Mouse (Mus musculus) neural tube, embryonic 12.5 days (tissue): ENCODE measurements around the gene Slc8a2. TPM values are rescaled to one million over a fixed set of nuclear protein-coding genes. Genes with fewer than 3 reads are reported as not detected.
A peak's percentile ranks its signal among the peaks of the same experiment; 100 is the strongest.

Experiments
- ATAC-seq: fragments of 200-750 bp; cut with Nextera tagmentation; 2 replicates; pipeline ENCODE4 v1.8.0; 2017; ENCODE audit warnings: low read depth, mild to moderate bottlenecking, moderate TSS enrichment, moderate library complexity; ENCODE audit not compliant: low FRiP score
- H3K27ac ChIP-seq: fragments of 300-500 bp; sonication (generic); 2 replicates; pipeline ENCODE4 v1.5.1; 2016
- H3K27me3 ChIP-seq: fragments of 300-500 bp; sonication (generic); replicated peaks from 2 replicates; pipeline ENCODE4 v1.6.1; 2016; ENCODE audit warnings: mild to moderate bottlenecking
- H3K36me3 ChIP-seq: fragments of 300-500 bp; sonication (generic); 2 replicates; pipeline ENCODE4 v1.6.1; 2016; ENCODE audit warnings: mild to moderate bottlenecking
- H3K4me1 ChIP-seq: fragments of 300-500 bp; sonication (generic); 2 replicates; pipeline ENCODE4 v1.6.1; 2016
- H3K4me2 ChIP-seq: fragments of 300-500 bp; sonication (generic); replicated peaks from 2 replicates; pipeline ENCODE4 v1.6.1; 2016; ENCODE audit warnings: mild to moderate bottlenecking
- H3K4me3 ChIP-seq: fragments of 300-500 bp; sonication (generic); 2 replicates; pipeline ENCODE4 v1.5.1; 2016
- H3K9ac ChIP-seq: fragments of 300-500 bp; sonication (generic); 2 replicates; pipeline ENCODE4 v1.6.1; 2016; ENCODE audit warnings: mild to moderate bottlenecking
- H3K9me3 ChIP-seq: fragments of 300-500 bp; sonication (generic); 2 replicates; pipeline ENCODE4 v1.6.1; 2016; ENCODE audit warnings: mild to moderate bottlenecking
- WGBS: fragments of 180-500 bp; shearing (Covaris S2); methylation state at CpG from one replicate; pipeline ENCODE4 v1.1.7; 2016; 5-methylcytosine and 5-hydroxymethylcytosine counted together
- polyA plus RNA-seq: library from polyadenylated mRNA; unstranded; fragments of >200 nt; fragmentation: Nextera tagmentation; extraction: Ambion mirVana; gene quantifications from 2 replicates; pipeline ENCODE4 v1.2.1, GENCODE M21; 2016

Gene Slc8a2
- polyA plus RNA-seq, 1 experiment from 2014 or later: 1.2 TPM

DNA sequence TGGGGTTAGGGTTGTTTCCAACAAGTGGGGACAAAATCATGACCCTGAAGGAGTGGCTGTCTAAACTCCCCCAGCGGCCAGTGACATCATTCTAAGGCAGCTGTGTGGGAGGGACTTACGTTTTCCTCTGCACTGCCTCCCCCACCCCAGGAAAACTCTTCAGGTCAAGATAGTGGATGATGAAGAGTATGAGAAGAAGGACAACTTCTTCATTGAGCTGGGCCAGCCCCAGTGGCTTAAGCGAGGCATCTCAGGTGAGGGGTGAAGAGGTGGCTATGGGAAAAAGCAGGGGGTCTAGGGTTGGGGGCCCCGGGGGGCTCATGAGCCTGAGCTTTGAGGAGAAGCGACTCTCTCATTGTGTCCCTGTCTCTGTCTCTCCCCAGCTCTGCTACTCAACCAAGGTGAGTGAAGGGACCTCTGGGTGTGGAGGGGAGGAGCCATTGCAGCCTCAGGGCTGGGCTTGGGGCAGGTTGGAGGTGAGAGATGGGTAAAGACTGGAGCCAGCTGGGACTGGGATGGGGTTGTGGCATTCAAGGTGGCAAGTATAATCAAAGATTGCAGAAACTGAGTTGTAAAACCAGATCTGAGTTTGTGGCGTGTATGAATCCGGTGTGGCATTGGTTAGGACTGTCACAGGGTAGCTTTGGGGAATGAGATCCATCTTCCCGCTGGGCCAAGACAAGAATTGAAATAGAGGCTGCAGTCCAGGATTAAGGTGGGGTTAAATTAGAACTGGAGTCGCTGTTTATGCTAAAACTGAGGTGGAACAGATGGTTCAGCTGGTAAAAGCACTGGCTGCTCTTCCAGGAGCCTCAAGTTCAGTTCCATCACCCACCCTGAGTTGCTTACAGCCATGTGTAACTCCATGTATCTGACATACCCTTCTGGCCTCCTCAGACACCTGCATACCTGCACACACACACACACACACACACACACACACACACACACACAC, 20.8 kb downstream of the Slc8a2 start:
- H3K9me3 ChIP-seq: no peaks in the 10 kb centered on the region
- H3K4me2 ChIP-seq: no peak overlapping the region
- no peak overlapping the region for H3K27ac ChIP-seq
- ATAC-seq: no peak
- H3K4me1 ChIP-seq: peaks cover 14% of the 10 kb centered on the region; the same call in 1 of the 2 replicates
- H3K4me3 ChIP-seq: no peak overlapping the region
- H3K27me3 ChIP-seq: 0 out of 2 replicates have a peak, but pooled peaks cover 3% of the 10 kb centered on the region
- H3K36me3 ChIP-seq: peaks cover 31% of the 10 kb centered on the region
- no peak overlapping the region for H3K9ac ChIP-seq
- WGBS: 74% methylated on average over 9 of the region's 9 CpGs

DNA sequence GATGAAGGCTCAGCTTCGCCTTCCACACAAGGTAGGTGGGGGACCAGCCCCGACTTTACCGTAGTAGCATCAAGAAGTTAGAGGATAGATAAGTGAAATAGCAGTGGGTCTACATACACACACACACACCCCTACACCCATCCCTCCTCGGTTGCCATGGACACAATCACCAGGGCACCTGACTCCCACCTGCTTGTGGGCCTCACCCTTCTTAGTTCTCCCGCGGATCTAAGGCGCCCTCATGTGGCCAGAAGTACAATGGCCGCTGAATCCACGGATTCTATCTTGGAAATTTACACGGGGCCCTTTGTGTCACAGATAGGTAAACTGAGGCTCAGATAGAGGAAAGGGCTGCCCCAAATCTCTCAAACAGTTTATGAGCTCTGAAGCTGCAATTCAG, 23.9 kb downstream of the Slc8a2 start:
- WGBS: 18% methylated on average over 10 of the region's 10 CpGs
- Histone ChIP-seq H3K9ac (no peak overlapping the region), H3K4me2 (no peak overlapping the region), H3K4me3 (no peak overlapping the region), H3K27ac (no peak overlapping the region), H3K36me3 (peaks cover 33% of the 10 kb centered on the region), H3K9me3 (no peaks in the 10 kb centered on the region), H3K4me1 (peaks cover 3% of the 10 kb centered on the region; the same call in 1 of the 2 replicates), H3K27me3 (peaks cover 10% of the 10 kb centered on the region; the same call in 1 of the 2 replicates)
- ATAC-seq: peak; percentile 89

- no peak overlapping the region for H3K9ac ChIP-seq
- 82% methylated on average over 9 of the region's 9 CpGs for WGBS
- ATAC-seq: no peak
- peaks cover 18% of the 10 kb centered on the region; the same call in 1 of the 2 replicates for H3K27me3 ChIP-seq
- no peak overlapping the region for H3K4me3 ChIP-seq
- no peak overlapping the region for H3K27ac ChIP-seq
- no peak overlapping the region for H3K4me2 ChIP-seq
- peaks cover 8% of the 10 kb centered on the region; the same call in 1 of the 2 replicates for H3K4me1 ChIP-seq
- peaks cover 26% of the 10 kb centered on the region for H3K36me3 ChIP-seq
- H3K9me3 ChIP-seq: no peaks in the 10 kb centered on the region
Observed at GRCm38 (mm10) chr7:16155132-16155872, 25.7 kb downstream of the Slc8a2 start.

- no peak for ATAC-seq
- 82% methylated on average over 8 of the region's 8 CpGs for WGBS
- Histone ChIP-seq H3K36me3 (peaks cover 22% of the 10 kb centered on the region), H3K27ac (no peak overlapping the region), H3K4me3 (no peak overlapping the region), H3K9me3 (no peaks in the 10 kb centered on the region), H3K27me3 (peaks cover 18% of the 10 kb centered on the region; the same call in 1 of the 2 replicates), H3K4me2 (no peak overlapping the region), H3K9ac (no peak overlapping the region), H3K4me1 (peaks cover 8% of the 10 kb centered on the region; the same call in 1 of the 2 replicates)
Observed at GRCm38 (mm10) chr7:16156105-16156714, 26.6 kb downstream of the Slc8a2 start.

- no peaks in the 10 kb centered on the region for H3K9me3 ChIP-seq
- WGBS: 9% methylated on average over 39 of the region's 39 CpGs
- no peak overlapping the region for H3K9ac ChIP-seq
- no peak for ATAC-seq
- H3K27ac ChIP-seq: no peak overlapping the region
- peaks cover 22% of the 10 kb centered on the region for H3K36me3 ChIP-seq
- peaks cover 8% of the 10 kb centered on the region; the same call in 1 of the 2 replicates for H3K4me1 ChIP-seq
- H3K27me3 ChIP-seq: peaks cover 18% of the 10 kb centered on the region; the same call in 1 of the 2 replicates
- no peak overlapping the region for H3K4me3 ChIP-seq
- H3K4me2 ChIP-seq: peak overlapping the region; percentile 48
Observed at GRCm38 (mm10) chr7:16158735-16159134, 29.1 kb downstream of the Slc8a2 start.

- Histone ChIP-seq H3K9me3 (no peaks in the 10 kb centered on the region), H3K4me3 (no peak overlapping the region), H3K9ac (no peak overlapping the region), H3K36me3 (peaks cover 7% of the 10 kb centered on the region), H3K27me3 (peaks cover 18% of the 10 kb centered on the region; the same call in 1 of the 2 replicates), H3K27ac (no peak overlapping the region), H3K4me1 (peaks cover 8% of the 10 kb centered on the region; the same call in 1 of the 2 replicates), H3K4me2 (no peak overlapping the region)
- WGBS: 74% methylated on average over 3 of the region's 3 CpGs
- ATAC-seq: peak; percentile 23; the same call in 1 of the 2 replicates
Observed at GRCm38 (mm10) chr7:16160702-16161101, 31.1 kb downstream of the Slc8a2 start.

DNA sequence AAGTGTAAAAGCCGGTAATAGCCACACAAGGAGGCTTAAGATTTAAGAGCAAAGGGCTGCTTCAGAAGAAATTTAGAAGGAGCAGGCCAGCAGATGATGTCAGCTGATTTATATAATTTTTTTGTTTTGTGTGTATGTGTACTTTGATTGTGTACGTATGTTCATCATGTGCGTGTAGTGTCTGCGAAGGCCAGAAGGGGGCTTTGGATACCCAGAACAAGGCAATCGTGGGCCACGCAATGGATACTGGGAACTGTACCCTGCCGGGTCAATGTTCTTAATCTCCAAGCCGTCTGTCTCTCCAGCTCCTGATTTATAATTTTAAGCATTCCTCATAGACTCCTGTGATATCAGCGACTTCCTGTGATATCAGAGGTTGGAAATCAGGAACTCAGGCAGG, 31.7 kb downstream of the Slc8a2 start:
- Histone ChIP-seq H3K4me1 (peaks cover 8% of the 10 kb centered on the region; the same call in 1 of the 2 replicates), H3K27me3 (peaks cover 18% of the 10 kb centered on the region; the same call in 1 of the 2 replicates), H3K36me3 (peaks cover 7% of the 10 kb centered on the region), H3K4me2 (no peak overlapping the region), H3K4me3 (no peak overlapping the region), H3K9me3 (no peaks in the 10 kb centered on the region), H3K9ac (no peak overlapping the region), H3K27ac (no peak overlapping the region)
- ATAC-seq: no peak
- 91% methylated on average over 9 of the region's 9 CpGs for WGBS

- Histone ChIP-seq H3K36me3 (peaks cover 4% of the 10 kb centered on the region), H3K4me2 (no peak overlapping the region), H3K9me3 (no peaks in the 10 kb centered on the region), H3K9ac (no peak overlapping the region), H3K27ac (no peak overlapping the region), H3K4me3 (no peak overlapping the region), H3K4me1 (peaks cover 8% of the 10 kb centered on the region; the same call in 1 of the 2 replicates), H3K27me3 (peaks cover 18% of the 10 kb centered on the region; the same call in 1 of the 2 replicates)
- WGBS: 88% methylated on average over 7 of the region's 7 CpGs
- ATAC-seq: no peak
Observed at GRCm38 (mm10) chr7:16162036-16162435, 32.4 kb downstream of the Slc8a2 start.

DNA sequence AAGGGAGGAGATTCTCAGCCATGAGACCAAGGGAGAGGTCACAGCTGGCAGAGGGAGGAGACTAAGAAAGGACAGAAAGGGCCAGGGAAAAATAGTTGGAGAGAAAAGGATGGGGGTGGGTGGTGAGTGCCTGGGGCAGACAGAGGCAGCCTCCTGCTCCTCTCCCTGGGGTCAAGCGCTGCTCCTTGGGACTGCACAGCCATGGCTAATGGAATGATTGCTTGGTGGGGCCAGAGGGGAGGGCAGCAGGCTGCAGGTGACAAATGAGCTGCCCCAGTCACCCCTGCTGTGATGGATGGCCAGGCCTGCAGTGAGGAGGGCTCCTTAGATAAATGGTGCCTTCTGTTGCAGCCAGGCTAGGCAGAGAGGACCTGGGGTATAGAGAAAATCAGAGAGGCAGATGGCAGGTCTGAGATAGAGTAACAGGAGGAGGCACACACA, 42.5 kb downstream of the Slc8a2 start:
- H3K4me3 ChIP-seq: no peak overlapping the region
- 0% methylated on average over 1 of the region's 1 CpGs for WGBS
- no peaks in the 10 kb centered on the region for H3K27me3 ChIP-seq
- peaks cover 49% of the 10 kb centered on the region for H3K4me1 ChIP-seq
- H3K36me3 ChIP-seq: 0 out of 2 replicates have a peak, but pooled peaks cover under 1% of the 10 kb centered on the region
- peak; percentile 75 for ATAC-seq
- peaks cover 8% of the 10 kb centered on the region; the same call in 1 of the 2 replicates for H3K9me3 ChIP-seq
- no peak overlapping the region for H3K9ac ChIP-seq
- H3K4me2 ChIP-seq: peak overlapping the region; percentile 77
- peak overlapping the region; percentile 92 for H3K27ac ChIP-seq

DNA sequence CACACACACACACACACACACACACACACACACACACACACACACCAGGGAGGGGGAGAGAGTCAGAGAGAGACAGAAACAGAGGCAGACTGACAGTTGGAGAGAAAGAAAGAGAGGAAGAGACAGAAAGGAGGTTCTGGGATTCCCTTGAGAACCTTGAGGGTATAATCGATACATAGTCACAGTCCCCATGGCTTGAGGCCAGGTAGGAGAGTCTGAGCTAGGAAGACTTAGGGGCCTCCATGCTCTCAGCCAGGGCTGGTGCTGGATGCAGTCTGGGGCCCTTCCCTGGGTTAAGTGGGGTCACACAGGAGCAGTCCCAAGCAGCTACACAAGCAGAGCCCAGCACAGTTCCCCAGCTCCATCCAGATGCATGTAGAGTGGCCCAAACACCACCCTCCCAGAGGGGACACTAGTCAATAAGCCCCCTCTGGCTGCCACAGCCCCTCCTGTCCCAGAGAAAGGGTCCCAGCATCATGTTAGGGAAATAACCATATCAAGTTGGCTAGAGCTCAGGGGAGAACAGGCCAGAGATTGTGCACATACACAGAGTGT, 43.0 kb downstream of the Slc8a2 start:
- no peaks in the 10 kb centered on the region for H3K27me3 ChIP-seq
- peak overlapping the region; percentile 85; the same call in 1 of the 2 replicates for H3K9ac ChIP-seq
- 4% methylated on average over 1 of the region's 1 CpGs for WGBS
- peaks cover 6% of the 10 kb centered on the region for H3K36me3 ChIP-seq
- peak overlapping the region; percentile 92 for H3K27ac ChIP-seq
- H3K9me3 ChIP-seq: peaks cover 5% of the 10 kb centered on the region; the same call in 1 of the 2 replicates
- no peak overlapping the region for H3K4me3 ChIP-seq
- H3K4me1 ChIP-seq: peaks cover 53% of the 10 kb centered on the region
- peak overlapping the region; percentile 77 for H3K4me2 ChIP-seq
- peak; percentile 31 for ATAC-seq

DNA sequence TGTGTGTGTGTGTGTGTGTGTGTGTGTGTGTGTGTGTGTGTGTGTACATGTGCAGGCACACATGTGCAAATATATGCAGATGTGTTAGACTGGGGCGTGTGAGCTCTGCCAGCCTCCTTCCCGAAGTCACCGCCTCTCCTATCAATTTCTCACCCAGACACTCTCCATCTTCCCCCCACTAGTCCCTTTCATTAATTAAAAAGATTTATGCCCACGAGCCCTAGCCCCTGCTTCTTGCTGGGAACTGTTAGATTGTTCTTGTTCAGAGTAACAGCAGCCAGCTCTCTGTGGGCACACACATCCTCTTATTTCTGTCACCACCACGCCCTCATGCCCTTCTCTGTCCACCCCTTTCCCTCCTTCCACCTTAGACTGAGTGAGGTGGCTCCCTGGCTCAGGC, 43.5 kb downstream of the Slc8a2 start:
- H3K27me3 ChIP-seq: no peaks in the 10 kb centered on the region
- peak overlapping the region; percentile 92 for H3K27ac ChIP-seq
- H3K4me3 ChIP-seq: no peak overlapping the region
- H3K9me3 ChIP-seq: no peaks in the 10 kb centered on the region
- H3K36me3 ChIP-seq: peaks cover 10% of the 10 kb centered on the region
- H3K4me1 ChIP-seq: peaks cover 53% of the 10 kb centered on the region
- peak overlapping the region; percentile 85; the same call in 1 of the 2 replicates for H3K9ac ChIP-seq
- ATAC-seq: peak; percentile 1
- H3K4me2 ChIP-seq: peak overlapping the region; percentile 77
- 0% methylated on average over 5 of the region's 5 CpGs for WGBS
